Mouse (Mus musculus): ENCODE measurements around the gene Vcl.

- TF ChIP-seq GATA1 (IDR thresholded peaks at IDR 0.05; ENCODE audit: borderline replicate concordance, low read length) (no peak), FLI1 (IDR thresholded peaks at IDR 0.05; ENCODE audit: low read length) (no peak)
These were observed 42.9 kb upstream of the Vcl start for GRCm38 (mm10) chr14:20886266-20886665.
